Mouse (Mus musculus) liver, adult 2 months (tissue): ENCODE results near the gene Gm21972. TPM values are rescaled to one million over a fixed set of nuclear protein-coding genes. Genes with fewer than 3 reads are reported as not detected.

Source experiments
- DNase-seq: peaks from one replicate; pipeline ENCODE4 v3.0.0-alpha.2; 2011; ENCODE audit warnings: low read depth, low spot score; ENCODE audit errors: extremely low read depth
- H3K27ac ChIP-seq: fragments of 200-500 bp; replicated peaks from 2 replicates; pipeline ENCODE4 v1.5.1; 2012; ENCODE audit warnings: low read depth, mild to moderate bottlenecking, control low read depth, inconsistent platforms, low read length; ENCODE audit not compliant: insufficient read depth
- H3K27me3 ChIP-seq: fragments of 200-500 bp; 2 replicates; pipeline ENCODE4 v1.6.1; 2012; ENCODE audit warnings: mild to moderate bottlenecking, moderate library complexity, low read length, inconsistent platforms; ENCODE audit not compliant: control insufficient read depth, insufficient read depth
- H3K36me3 ChIP-seq: fragments of 200-500 bp; 2 replicates; pipeline ENCODE4 v1.6.1; 2012; ENCODE audit warnings: low read length, inconsistent platforms; ENCODE audit not compliant: control insufficient read depth, insufficient read depth
- H3K4me1 ChIP-seq: fragments of 200-500 bp; 2 replicates; pipeline ENCODE4 v1.6.1; 2011; ENCODE audit warnings: low read length; ENCODE audit not compliant: control insufficient read depth, insufficient read depth
- H3K4me3 ChIP-seq: fragments of 200-500 bp; 2 replicates; pipeline ENCODE4 v1.5.1; 2011; ENCODE audit warnings: low read depth, mild to moderate bottlenecking, control low read depth, low read length, moderate library complexity; ENCODE audit not compliant: insufficient read depth
- H3K79me2 ChIP-seq: fragments of 200-500 bp; 2 replicates; pipeline ENCODE4 v1.6.1; 2012; ENCODE audit warnings: inconsistent platforms, mild to moderate bottlenecking, low read length, moderate library complexity; ENCODE audit not compliant: control insufficient read depth, insufficient read depth
- H3K9ac ChIP-seq: fragments of 200-500 bp; 2 replicates; pipeline ENCODE4 v1.6.1; 2012; ENCODE audit warnings: low read depth, mild to moderate bottlenecking, control low read depth, inconsistent platforms, low read length
- CTCF ChIP-seq: fragments of 200-500 bp; IDR thresholded peaks from 2 replicates; pipeline ENCODE4 v1.5.1; 2011; ENCODE audit warnings: low read depth, low read length, control low read depth
- POLR2A ChIP-seq: fragments of 200-500 bp; IDR thresholded peaks from 2 replicates; pipeline ENCODE4 v1.6.1; 2011; ENCODE audit warnings: low read length, control low read depth; ENCODE audit not compliant: insufficient read depth; ENCODE audit errors: extremely low read depth
- WGBS: fragments of 180-500 bp; shearing (Covaris S2); methylation state at CpG from one replicate; pipeline ENCODE4 v1.1.7; 2018; 5-methylcytosine and 5-hydroxymethylcytosine counted together
- polyA plus RNA-seq: library from polyadenylated mRNA; depleted of rRNA; stranded (reverse); fragments of >200 nt; gene quantifications from 2 replicates; pipeline ENCODE4 v1.2.3, GENCODE M21; 2012; rRNA removed
- total RNA-seq: library from RNA; depleted of rRNA; stranded (reverse); fragments of >200 nt; gene quantifications from 2 replicates; pipeline ENCODE4 v1.2.3, GENCODE M21; 2014; rRNA removed

Gene Gm21972
- total RNA-seq: not detected in 2 replicates
- 0.39 TPM in 1 of 2 replicates, not detected in the other for polyA plus RNA-seq

- Histone ChIP-seq H3K27ac (no peak within 1 kb of the TSS), H3K36me3 (peaks cover 75% of the 10 kb centered on the region), H3K9ac (no peak within 1 kb of the TSS), H3K4me1 (no peaks in the 10 kb centered on the region), H3K4me3 (no peak within 1 kb of the TSS), H3K27me3 (no peaks in the 10 kb centered on the region), H3K79me2 (no peaks in the 10 kb centered on the region)
- 97% methylated on average over 4 of the region's 4 CpGs for WGBS
- TF ChIP-seq POLR2A (no peak), CTCF (no peak)
- DNase-seq: no peak
Measured at GRCm38 (mm10) chr1:86133337-86133736, at the start of gene Gm21972. Gene Gm21972, plus strand, starts transcription at chr1:86133637.

GRCm38 (mm10) chr1:86094413-86094812 lies 39.0 kb upstream of the Gm21972 start:
- Histone ChIP-seq H3K4me1 (no peaks in the 10 kb centered on the region), H3K27me3 (no peaks in the 10 kb centered on the region), H3K27ac (no peak overlapping the region), H3K9ac (no peak overlapping the region), H3K4me3 (no peak overlapping the region), H3K79me2 (no peaks in the 10 kb centered on the region; the same call in 1 of the 2 replicates), H3K36me3 (peaks cover 60% of the 10 kb centered on the region)
- DNase-seq: no peak
- WGBS: 83% methylated on average over 7 of the region's 7 CpGs
- TF ChIP-seq POLR2A (no peak), CTCF (no peak)

- H3K4me1 ChIP-seq: no peaks in the 10 kb centered on the region
- no peak for DNase-seq
- H3K79me2 ChIP-seq: peaks cover 3% of the 10 kb centered on the region; the same call in 1 of the 2 replicates
- H3K4me3 ChIP-seq: no peak overlapping the region
- TF ChIP-seq CTCF: no peak
- TF ChIP-seq POLR2A: no peak
- H3K36me3 ChIP-seq: peaks cover 27% of the 10 kb centered on the region
- H3K27me3 ChIP-seq: no peaks in the 10 kb centered on the region
- H3K9ac ChIP-seq: no peak overlapping the region
- WGBS: 100% methylated on average over 1 of the region's 1 CpGs
- H3K27ac ChIP-seq: no peak overlapping the region
Measured at GRCm38 (mm10) chr1:86105054-86105453, 28.4 kb upstream of the Gm21972 start.

- WGBS: 68% methylated on average over 6 of the region's 6 CpGs
Measured at GRCm38 (mm10) chr1:86111779-86112178, 21.7 kb upstream of the Gm21972 start, which contains the start of gene Htr2b. Gene Htr2b, minus strand, starts transcription at chr1:86111970.

GRCm38 (mm10) chr1:86114141-86114540 lies 19.3 kb upstream of the Gm21972 start:
- no peak overlapping the region for H3K27ac ChIP-seq
- no peak overlapping the region for H3K9ac ChIP-seq
- H3K4me3 ChIP-seq: no peak overlapping the region
- peaks cover 22% of the 10 kb centered on the region for H3K36me3 ChIP-seq
- no peaks in the 10 kb centered on the region for H3K27me3 ChIP-seq
- DNase-seq: no peak
- whole genome bisulfite sequencing: 91% methylated on average over 3 of the region's 3 CpGs
- no peaks in the 10 kb centered on the region for H3K79me2 ChIP-seq
- H3K4me1 ChIP-seq: no peaks in the 10 kb centered on the region
- no peak for TF ChIP-seq CTCF
- TF ChIP-seq POLR2A: no peak

More at GRCm38 (mm10) chr1:86111779-86112178, 21.7 kb upstream of the Gm21972 start, which contains the start of gene Htr2b:
- Histone ChIP-seq H3K4me1 (no peaks in the 10 kb centered on the region), H3K79me2 (no peaks in the 10 kb centered on the region), H3K36me3 (peaks cover 18% of the 10 kb centered on the region), H3K27ac (no peak within 1 kb of the TSS), H3K4me3 (no peak within 1 kb of the TSS), H3K27me3 (no peaks in the 10 kb centered on the region), H3K9ac (no peak within 1 kb of the TSS)
- TF ChIP-seq POLR2A: no peak
- no peak for TF ChIP-seq CTCF
- DNase-seq: no peak

GRCm38 (mm10) chr1:86119549-86119948 lies 13.9 kb upstream of the Gm21972 start:
- Histone ChIP-seq H3K27ac (no peak overlapping the region), H3K27me3 (no peaks in the 10 kb centered on the region), H3K4me1 (no peaks in the 10 kb centered on the region), H3K36me3 (peaks cover 49% of the 10 kb centered on the region), H3K4me3 (no peak overlapping the region), H3K79me2 (peaks cover 4% of the 10 kb centered on the region; the same call in 1 of the 2 replicates), H3K9ac (no peak overlapping the region)
- TF ChIP-seq CTCF: no peak
- TF ChIP-seq POLR2A: no peak
- DNase-seq: no peak
- WGBS: 96% methylated on average over 4 of the region's 4 CpGs
